Mouse (Mus musculus): Measurements from ENCODE around the gene Acan.

The Acan gene

GRCm38 (mm10) chr7:79123465-79123864 lies 70.2 kb downstream of the Acan start:
- no peak for TF ChIP-seq NANOG (IDR thresholded peaks at IDR 0.05; ENCODE audit: borderline replicate concordance, low read length)
- TF ChIP-seq POU5F1 (IDR thresholded peaks at IDR 0.05; ENCODE audit: borderline replicate concordance, low read length), result no peak
- TF ChIP-seq CTCF (conservative IDR thresholded peaks at IDR 0.05; ENCODE audit: low read length), result no peak
- Histone ChIP-seq H3K9me3 (ENCODE audit: low read length) (no peaks in the 10 kb centered on the region; the same call in 1 of the 2 replicates), H3K4me3 (replicated peaks; ENCODE audit: low read length) (no peak overlapping the region), H3K36me3 (ENCODE audit: insufficient read depth, low read length) (no peaks in the 10 kb centered on the region), H3K27me3 (ENCODE audit: insufficient read depth, low read length) (0 out of 2 replicates have a peak, but pooled peaks cover 6% of the 10 kb centered on the region), H3K4me1 (replicated peaks; ENCODE audit: low read depth, low read length) (peaks cover 21% of the 10 kb centered on the region)

- H3K9me3 ChIP-seq (ENCODE audit: low read length), result no peaks in the 10 kb centered on the region
- TF ChIP-seq CTCF (conservative IDR thresholded peaks at IDR 0.05; ENCODE audit: low read length) (peak; percentile 27; the same call in 1 of the 2 replicates), POU5F1 (IDR thresholded peaks at IDR 0.05; ENCODE audit: borderline replicate concordance, low read length) (no peak), NANOG (IDR thresholded peaks at IDR 0.05; ENCODE audit: borderline replicate concordance, low read length) (no peak)
- H3K36me3 ChIP-seq (ENCODE audit: insufficient read depth, low read length), result peaks cover 29% of the 10 kb centered on the region
- peaks cover 23% of the 10 kb centered on the region; the same call in 1 of the 2 replicates for H3K27me3 ChIP-seq (ENCODE audit: insufficient read depth, low read length)
- 0 out of 2 replicates have a peak overlapping the region, but pooled peaks have one; percentile 48 for H3K4me3 ChIP-seq (replicated peaks; ENCODE audit: low read length)
- peaks cover 46% of the 10 kb centered on the region for H3K4me1 ChIP-seq (replicated peaks; ENCODE audit: low read depth, low read length)
Measured at GRCm38 (mm10) chr7:79129883-79130282, 76.6 kb downstream of the Acan start.

- Histone ChIP-seq H3K27me3 (ENCODE audit: insufficient read depth, low read length) (peaks cover 23% of the 10 kb centered on the region; the same call in 1 of the 2 replicates), H3K9me3 (ENCODE audit: low read length) (no peaks in the 10 kb centered on the region), H3K4me3 (replicated peaks; ENCODE audit: low read length) (peak overlapping the region; percentile 48), H3K36me3 (ENCODE audit: insufficient read depth, low read length) (peaks cover 34% of the 10 kb centered on the region), H3K4me1 (replicated peaks; ENCODE audit: low read depth, low read length) (peaks cover 46% of the 10 kb centered on the region)
- TF ChIP-seq CTCF (conservative IDR thresholded peaks at IDR 0.05; ENCODE audit: low read length) (no peak), POU5F1 (IDR thresholded peaks at IDR 0.05; ENCODE audit: borderline replicate concordance, low read length) (no peak), NANOG (IDR thresholded peaks at IDR 0.05; ENCODE audit: borderline replicate concordance, low read length) (no peak)
Measured at GRCm38 (mm10) chr7:79130385-79130784, 77.1 kb downstream of the Acan start.

GRCm38 (mm10) chr7:79130843-79131444 lies 77.7 kb downstream of the Acan start, which contains the start of gene Hapln3:
TSS of gene Hapln3 (minus strand) at chr7:79131018.
- peaks cover 40% of the 10 kb centered on the region for H3K36me3 ChIP-seq (ENCODE audit: insufficient read depth, low read length)
- H3K4me3 ChIP-seq (replicated peaks; ENCODE audit: low read length), result peak within 1 kb of the TSS; percentile 48
- no peak for TF ChIP-seq CTCF (conservative IDR thresholded peaks at IDR 0.05; ENCODE audit: low read length)
- no peak for TF ChIP-seq NANOG (IDR thresholded peaks at IDR 0.05; ENCODE audit: borderline replicate concordance, low read length)
- TF ChIP-seq POU5F1 (IDR thresholded peaks at IDR 0.05; ENCODE audit: borderline replicate concordance, low read length), result no peak
- H3K4me1 ChIP-seq (replicated peaks; ENCODE audit: low read depth, low read length), result peaks cover 46% of the 10 kb centered on the region
- peaks cover 23% of the 10 kb centered on the region; the same call in 1 of the 2 replicates for H3K27me3 ChIP-seq (ENCODE audit: insufficient read depth, low read length)
- no peaks in the 10 kb centered on the region for H3K9me3 ChIP-seq (ENCODE audit: low read length)

GRCm38 (mm10) chr7:79133391-79133790 lies 80.1 kb downstream of the Acan start:
- TF ChIP-seq NANOG (IDR thresholded peaks at IDR 0.05; ENCODE audit: borderline replicate concordance, low read length) (no peak), CTCF (conservative IDR thresholded peaks at IDR 0.05; ENCODE audit: low read length) (no peak), POU5F1 (IDR thresholded peaks at IDR 0.05; ENCODE audit: borderline replicate concordance, low read length) (no peak)
- Histone ChIP-seq H3K9me3 (ENCODE audit: low read length) (no peaks in the 10 kb centered on the region), H3K4me1 (replicated peaks; ENCODE audit: low read depth, low read length) (peaks cover 58% of the 10 kb centered on the region), H3K36me3 (ENCODE audit: insufficient read depth, low read length) (peaks cover 64% of the 10 kb centered on the region), H3K27me3 (ENCODE audit: insufficient read depth, low read length) (peaks cover 26% of the 10 kb centered on the region; the same call in 1 of the 2 replicates), H3K4me3 (replicated peaks; ENCODE audit: low read length) (no peak overlapping the region)

GRCm38 (mm10) chr7:79139328-79139824 lies 86.1 kb downstream of the Acan start:
- H3K4me3 ChIP-seq (replicated peaks; ENCODE audit: low read length), result no peak overlapping the region
- peaks cover 9% of the 10 kb centered on the region; the same call in 1 of the 2 replicates for H3K27me3 ChIP-seq (ENCODE audit: insufficient read depth, low read length)
- H3K4me1 ChIP-seq (replicated peaks; ENCODE audit: low read depth, low read length), result peaks cover 74% of the 10 kb centered on the region
- H3K9me3 ChIP-seq (ENCODE audit: low read length), result no peaks in the 10 kb centered on the region
- H3K36me3 ChIP-seq (ENCODE audit: insufficient read depth, low read length), result peaks cover 89% of the 10 kb centered on the region
- TF ChIP-seq NANOG (IDR thresholded peaks at IDR 0.05; ENCODE audit: borderline replicate concordance, low read length) (peak; percentile 26; the same call in 1 of the 2 replicates), POU5F1 (IDR thresholded peaks at IDR 0.05; ENCODE audit: borderline replicate concordance, low read length) (no peak)

GRCm38 (mm10) chr7:79139891-79140591 lies 86.8 kb downstream of the Acan start:
- Histone ChIP-seq H3K4me3 (replicated peaks; ENCODE audit: low read length) (peak overlapping the region; percentile 21), H3K4me1 (replicated peaks; ENCODE audit: low read depth, low read length) (peaks cover 79% of the 10 kb centered on the region), H3K27me3 (ENCODE audit: insufficient read depth, low read length) (peaks cover 9% of the 10 kb centered on the region; the same call in 1 of the 2 replicates), H3K9me3 (ENCODE audit: low read length) (no peaks in the 10 kb centered on the region), H3K36me3 (ENCODE audit: insufficient read depth, low read length) (peaks cover 89% of the 10 kb centered on the region)
- TF ChIP-seq NANOG (IDR thresholded peaks at IDR 0.05; ENCODE audit: borderline replicate concordance, low read length), result no peak
- TF ChIP-seq CTCF (conservative IDR thresholded peaks at IDR 0.05; ENCODE audit: low read length), result no peak
- TF ChIP-seq POU5F1 (IDR thresholded peaks at IDR 0.05; ENCODE audit: borderline replicate concordance, low read length), result no peak

- peaks cover 9% of the 10 kb centered on the region; the same call in 1 of the 2 replicates for H3K27me3 ChIP-seq (ENCODE audit: insufficient read depth, low read length)
- H3K36me3 ChIP-seq (ENCODE audit: insufficient read depth, low read length), result peaks cover 86% of the 10 kb centered on the region
- peaks cover 84% of the 10 kb centered on the region for H3K4me1 ChIP-seq (replicated peaks; ENCODE audit: low read depth, low read length)
- H3K4me3 ChIP-seq (replicated peaks; ENCODE audit: low read length), result peak overlapping the region; percentile 21
- no peaks in the 10 kb centered on the region for H3K9me3 ChIP-seq (ENCODE audit: low read length)
- TF ChIP-seq NANOG (IDR thresholded peaks at IDR 0.05; ENCODE audit: borderline replicate concordance, low read length) (no peak), CTCF (conservative IDR thresholded peaks at IDR 0.05; ENCODE audit: low read length) (peak; percentile 94)
Measured at GRCm38 (mm10) chr7:79140897-79141296, 87.6 kb downstream of the Acan start.
